Mouse (Mus musculus) MEL (cell line): ENCODE results near the gene Trim6. TPM values are rescaled to one million over a fixed set of nuclear protein-coding genes. Genes with fewer than 3 reads are reported as not detected.

Source experiments
- DNase-seq: peaks from one replicate; pipeline ENCODE4 v3.0.0; 2011; ENCODE audit warnings: low read depth, low spot score
- H3K27ac ChIP-seq: 2 replicates; pipeline ENCODE4 v1.5.1; 2012; ENCODE audit warnings: low read depth, mild to moderate bottlenecking, control low read depth, low read length, moderate library complexity; ENCODE audit not compliant: control insufficient read depth
- H3K27me3 ChIP-seq, 2 experiments: fragments of 150-350 bp in 1 of 2; sonication (generic) in 1 of 2; 2 replicates each; pipeline ENCODE4 v1.6.1; 2012; ENCODE audit warnings: low read length in 2 of 2, mild to moderate bottlenecking in 2 of 2, improper control_type of control experiment in 1 of 2, moderate library complexity in 1 of 2; ENCODE audit not compliant: insufficient read depth in 2 of 2, control insufficient read depth in 1 of 2
- H3K36me3 ChIP-seq, 2 experiments: 2 replicates each; pipeline ENCODE4 v1.6.1; 2012 to 2014; ENCODE audit warnings: low read length in 2 of 2, improper control_type of control experiment in 1 of 2, inconsistent platforms in 1 of 2, mild to moderate bottlenecking in 1 of 2; ENCODE audit not compliant: insufficient read depth in 2 of 2, control insufficient read depth in 1 of 2
- H3K4me1 ChIP-seq, 2 experiments: fragments of 150-350 bp in 1 of 2; sonication (generic) in 1 of 2; 2 replicates each; pipeline ENCODE4 v1.6.1; 2012; ENCODE audit warnings: low read length in 2 of 2, improper control_type of control experiment in 1 of 2, mild to moderate bottlenecking in 1 of 2; ENCODE audit not compliant: insufficient read depth in 2 of 2, control insufficient read depth in 1 of 2
- H3K4me3 ChIP-seq, 2 experiments: fragments of 150-350 bp in 1 of 2; sonication (generic) in 1 of 2; 2 replicates each; pipeline ENCODE4 v1.5.1; 2012; ENCODE audit warnings: low read depth in 2 of 2, low read length in 2 of 2, mild to moderate bottlenecking in 2 of 2, moderate library complexity in 2 of 2, control low read depth in 1 of 2, improper control_type of control experiment in 1 of 2; ENCODE audit not compliant: control insufficient read depth in 1 of 2, insufficient read depth in 1 of 2
- H3K79me2 ChIP-seq: 2 replicates; pipeline ENCODE4 v1.6.1; 2012; ENCODE audit warnings: mild to moderate bottlenecking, low read length, moderate library complexity; ENCODE audit not compliant: control insufficient read depth, poor library complexity, insufficient read depth
- H3K9ac ChIP-seq: 2 replicates; pipeline ENCODE4 v1.6.1; 2012; ENCODE audit warnings: low read depth, mild to moderate bottlenecking, control low read depth, low read length, moderate library complexity; ENCODE audit not compliant: control insufficient read depth, poor library complexity, severe bottlenecking
- H3K9me3 ChIP-seq: fragments of 150-350 bp; sonication (generic); replicated peaks from 2 replicates; pipeline ENCODE4 v1.6.1; 2012; ENCODE audit warnings: mild to moderate bottlenecking, low read length, improper control_type of control experiment, moderate library complexity; ENCODE audit not compliant: insufficient read depth
- BHLHE40 ChIP-seq: IDR thresholded peaks from 2 replicates; pipeline ENCODE4 v1.6.1; 2012; ENCODE audit warnings: low read depth, mild to moderate bottlenecking, inconsistent platforms, low read length, improper control_type of control experiment, borderline replicate concordance
- CHD1 ChIP-seq: IDR thresholded peaks from 2 replicates; pipeline ENCODE4 v1.6.1; 2012; ENCODE audit warnings: low read depth, mild to moderate bottlenecking, inconsistent platforms, low read length, improper control_type of control experiment
- CTCF ChIP-seq, 3 experiments: IDR thresholded peaks in 2 of 3; conservative IDR thresholded peaks in 1 of 3; 2 replicates each; pipeline ENCODE4 v1.5.1; 2011 to 2012; ENCODE audit warnings: low read length in 3 of 3, low read depth in 2 of 3, mild to moderate bottlenecking in 2 of 3, improper control_type of control experiment in 1 of 3, inconsistent platforms in 1 of 3, mixed read lengths in 1 of 3, moderate library complexity in 1 of 3; ENCODE audit not compliant: control insufficient read depth in 1 of 3, insufficient read depth in 1 of 3, poor library complexity in 1 of 3, severe bottlenecking in 1 of 3
- E2F4 ChIP-seq: IDR thresholded peaks from 2 replicates; pipeline ENCODE4 v1.6.1; 2011; ENCODE audit warnings: low read depth, low read length, improper control_type of control experiment, borderline replicate concordance
- ELF1 ChIP-seq: IDR thresholded peaks from 2 replicates; pipeline ENCODE4 v1.6.1; 2014; ENCODE audit warnings: low read depth, mild to moderate bottlenecking, inconsistent platforms, low read length, improper control_type of control experiment, moderate library complexity
- EP300 ChIP-seq, 2 experiments: IDR thresholded peaks; 2 replicates each; pipeline ENCODE4 v1.6.1; 2011; ENCODE audit warnings: improper control_type of control experiment in 2 of 2, low read length in 2 of 2, low read depth in 1 of 2, mild to moderate bottlenecking in 1 of 2
- ETS1 ChIP-seq: IDR thresholded peaks from 2 replicates; pipeline ENCODE4 v1.6.1; 2012; ENCODE audit warnings: low read depth, mild to moderate bottlenecking, inconsistent platforms, low read length, improper control_type of control experiment, moderate library complexity
- HCFC1 ChIP-seq: IDR thresholded peaks from 2 replicates; pipeline ENCODE4 v1.6.1; 2012; ENCODE audit warnings: low read depth, mild to moderate bottlenecking, inconsistent platforms, low read length, improper control_type of control experiment, moderate library complexity
- JUND ChIP-seq: IDR thresholded peaks from 2 replicates; pipeline ENCODE4 v1.6.1; 2011; ENCODE audit warnings: low read depth, mild to moderate bottlenecking, improper control_type of control experiment, low read length
- KAT2A ChIP-seq: conservative IDR thresholded peaks from 2 replicates; pipeline ENCODE4 v1.6.1; 2012; ENCODE audit warnings: low read depth, low read length, improper control_type of control experiment, inconsistent platforms
- MAX ChIP-seq: IDR thresholded peaks from 2 replicates; pipeline ENCODE4 v1.6.1; 2011; ENCODE audit warnings: low read length, improper control_type of control experiment
- MEF2A ChIP-seq: IDR thresholded peaks from 2 replicates; pipeline ENCODE4 v1.6.1; 2014; ENCODE audit warnings: low read depth, mild to moderate bottlenecking, inconsistent platforms, low read length, improper control_type of control experiment; ENCODE audit not compliant: poor library complexity, insufficient replicate concordance, severe bottlenecking; ENCODE audit errors: extremely low read depth
- MYB ChIP-seq: IDR thresholded peaks from 2 replicates; pipeline ENCODE4 v1.6.1; 2011; ENCODE audit warnings: mild to moderate bottlenecking, low read depth, low read length, improper control_type of control experiment
- NELFE ChIP-seq: IDR thresholded peaks from 2 replicates; pipeline ENCODE4 v1.6.1; 2011; ENCODE audit warnings: low read depth, low read length, improper control_type of control experiment
- NRF1 ChIP-seq: IDR thresholded peaks from 2 replicates; pipeline ENCODE4 v1.6.1; 2014; ENCODE audit warnings: low read depth, mild to moderate bottlenecking, inconsistent platforms, low read length, improper control_type of control experiment, moderate library complexity; ENCODE audit not compliant: poor library complexity, insufficient read depth, severe bottlenecking
- POLR2A ChIP-seq, 2 experiments: IDR thresholded peaks; 2 replicates each; pipeline ENCODE4 v1.6.1; 2011 to 2012; ENCODE audit warnings: low read length in 2 of 2, mild to moderate bottlenecking in 2 of 2, control low read depth in 1 of 2, improper control_type of control experiment in 1 of 2, low read depth in 1 of 2, moderate library complexity in 1 of 2; ENCODE audit not compliant: control insufficient read depth in 1 of 2, insufficient read depth in 1 of 2, poor library complexity in 1 of 2
- POLR2AphosphoS2 ChIP-seq: IDR thresholded peaks from 2 replicates; pipeline ENCODE4 v1.6.1; 2011; ENCODE audit warnings: low read length, improper control_type of control experiment
- POLR2AphosphoS5 ChIP-seq: IDR thresholded peaks from 2 replicates; pipeline ENCODE4 v1.6.1; 2012; ENCODE audit warnings: low read depth, borderline replicate concordance, mild to moderate bottlenecking, inconsistent platforms, low read length, moderate library complexity, mixed read lengths
- RAD21 ChIP-seq: IDR thresholded peaks from 2 replicates; pipeline ENCODE4 v1.6.1; 2011; ENCODE audit warnings: mild to moderate bottlenecking, low read depth, low read length, improper control_type of control experiment
- RCOR1 ChIP-seq: IDR thresholded peaks from 2 replicates; pipeline ENCODE4 v1.6.1; 2012; ENCODE audit warnings: low read depth, mild to moderate bottlenecking, inconsistent platforms, low read length, improper control_type of control experiment
- SIN3A ChIP-seq: IDR thresholded peaks from 2 replicates; pipeline ENCODE4 v1.6.1; 2012; ENCODE audit warnings: low read length, improper control_type of control experiment, inconsistent platforms
- SMC3 ChIP-seq: IDR thresholded peaks from 2 replicates; pipeline ENCODE4 v1.6.1; 2011; ENCODE audit warnings: low read depth, low read length, improper control_type of control experiment
- TCF12 ChIP-seq: IDR thresholded peaks from 2 replicates; pipeline ENCODE4 v1.6.1; 2014; ENCODE audit warnings: low read depth, mild to moderate bottlenecking, inconsistent platforms, low read length, improper control_type of control experiment, moderate library complexity
- UBTF ChIP-seq: IDR thresholded peaks from 2 replicates; pipeline ENCODE4 v1.6.1; 2012; ENCODE audit warnings: low read depth, mild to moderate bottlenecking, inconsistent platforms, low read length, improper control_type of control experiment, moderate library complexity, borderline replicate concordance; ENCODE audit not compliant: insufficient read depth
- USF1 ChIP-seq: IDR thresholded peaks from 2 replicates; pipeline ENCODE4 v1.6.1; 2014; ENCODE audit warnings: low read depth, mild to moderate bottlenecking, inconsistent platforms, low read length, improper control_type of control experiment, moderate library complexity
- USF2 ChIP-seq, 2 experiments: IDR thresholded peaks; 2 replicates each; pipeline ENCODE4 v1.6.1; 2011 to 2012; ENCODE audit warnings: improper control_type of control experiment in 2 of 2, low read length in 2 of 2, borderline replicate concordance in 1 of 2, inconsistent platforms in 1 of 2, low read depth in 1 of 2, mild to moderate bottlenecking in 1 of 2; ENCODE audit not compliant: insufficient read depth in 1 of 2
- ZC3H11A ChIP-seq: IDR thresholded peaks from 2 replicates; pipeline ENCODE4 v1.6.1; 2012; ENCODE audit warnings: low read depth, mild to moderate bottlenecking, inconsistent platforms, low read length, improper control_type of control experiment
- ZKSCAN1 ChIP-seq: IDR thresholded peaks from 2 replicates; pipeline ENCODE4 v1.6.1; 2012; ENCODE audit warnings: low read depth, mild to moderate bottlenecking, inconsistent platforms, low read length, improper control_type of control experiment, moderate library complexity
- ZMIZ1 ChIP-seq: IDR thresholded peaks from 2 replicates; pipeline ENCODE4 v1.6.1; 2012; ENCODE audit warnings: low read depth, mild to moderate bottlenecking, inconsistent platforms, low read length, improper control_type of control experiment, moderate library complexity
- polyA plus RNA-seq, 2 experiments: library from polyadenylated mRNA; stranded (reverse) in 1 of 2; unstranded in 1 of 2; fragments of >175 nt in 1 of 2; fragments of >200 nt in 1 of 2; gene quantifications; 2 replicates each; pipeline versions ENCODE4 v1.2.1 to v1.2.4; 2012; ENCODE audit warnings: low replicate concordance in 2 of 2, low read depth in 1 of 2; ENCODE audit not compliant: insufficient read length in 2 of 2, insufficient read depth in 1 of 2, missing spikeins in 1 of 2
- total RNA-seq: library from RNA; depleted of rRNA; stranded (reverse); fragments of 300-350 nt; gene quantifications from 2 replicates; pipeline ENCODE4 v1.2.3, GENCODE M21; 2012

Gene Trim6
- total and polyA plus RNA-seq, 3 experiments = 4.1 TPM; not detected in 2

- H3K27me3 ChIP-seq = no peaks in the 10 kb centered on the region; a peak in 1 of 4 replicates
- no peak for DNase-seq
- H3K36me3 ChIP-seq = no peaks in the 10 kb centered on the region
- no peaks in the 10 kb centered on the region for H3K4me1 ChIP-seq
- H3K79me2 ChIP-seq = no peaks in the 10 kb centered on the region
- no peaks in the 10 kb centered on the region for H3K9me3 ChIP-seq
- no peak overlapping the region for H3K27ac ChIP-seq
- H3K9ac ChIP-seq = no peak overlapping the region
- H3K4me3 ChIP-seq = no peak overlapping the region
- TF ChIP-seq RAD21 = no peak
- no peak for TF ChIP-seq ETS1
- TF ChIP-seq ZKSCAN1 = no peak
- TF ChIP-seq NELFE = no peak
- no peak for TF ChIP-seq UBTF
- TF ChIP-seq ZC3H11A = no peak
- TF ChIP-seq RCOR1 = no peak
- no peak for TF ChIP-seq JUND
- TF ChIP-seq USF1 = no peak
- no peak for TF ChIP-seq USF2 (IDR thresholded peaks at IDR 0.05; ENCODE audit: borderline replicate concordance in 1 of 2, insufficient read depth in 1 of 2, low read depth in 1 of 2, low read length in 2 of 2)
- TF ChIP-seq ZMIZ1 = no peak
- TF ChIP-seq BHLHE40 = no peak
- no peak for TF ChIP-seq KAT2A
- no peak for TF ChIP-seq SIN3A
- no peak for TF ChIP-seq E2F4
- no peak for TF ChIP-seq NRF1
- no peak for TF ChIP-seq MEF2A
- no peak for TF ChIP-seq ELF1
- no peak for TF ChIP-seq CHD1
Measured at GRCm38 (mm10) chr7:104178422-104179054, 40.1 kb upstream of the Trim6 start.

GRCm38 (mm10) chr7:104179074-104179473 lies 39.5 kb upstream of the Trim6 start:
- H3K4me3 ChIP-seq = no peak overlapping the region
- DNase-seq = no peak
- no peaks in the 10 kb centered on the region for H3K79me2 ChIP-seq
- H3K9ac ChIP-seq = no peak overlapping the region
- no peaks in the 10 kb centered on the region for H3K36me3 ChIP-seq
- H3K27me3 ChIP-seq = no peaks in the 10 kb centered on the region; a peak in 1 of 4 replicates
- H3K27ac ChIP-seq = no peak overlapping the region
- no peaks in the 10 kb centered on the region for H3K9me3 ChIP-seq
- TF ChIP-seq MYB (no peak), RCOR1 (no peak), MEF2A (no peak), NRF1 (no peak), UBTF (no peak), USF2 (IDR thresholded peaks at IDR 0.05; ENCODE audit: borderline replicate concordance in 1 of 2, insufficient read depth in 1 of 2, low read depth in 1 of 2, low read length in 2 of 2) (no peak), MAX (no peak), BHLHE40 (no peak), ETS1 (no peak), TCF12 (no peak), HCFC1 (no peak), CTCF (IDR thresholded peaks at IDR 0.05 in 2 of 3, conservative IDR thresholded peaks at IDR 0.05 in 1 of 3; ENCODE audit: control insufficient read depth in 1 of 3, insufficient read depth in 1 of 3, low read depth in 2 of 3, low read length in 3 of 3, poor library complexity in 1 of 3, severe bottlenecking in 1 of 3) (no peak), EP300 (IDR thresholded peaks at IDR 0.05; ENCODE audit: low read depth in 1 of 2, low read length in 2 of 2) (no peak), POLR2AphosphoS5 (no peak), ELF1 (no peak), SMC3 (no peak), E2F4 (no peak), POLR2AphosphoS2 (no peak), POLR2A (IDR thresholded peaks at IDR 0.05; ENCODE audit: control insufficient read depth in 1 of 2, insufficient read depth in 1 of 2, low read depth in 1 of 2, low read length in 2 of 2, poor library complexity in 1 of 2) (no peak)
- TF ChIP-seq, all 39 proteins: peak for 0
- H3K4me1 ChIP-seq = no peaks in the 10 kb centered on the region
